Mouse (Mus musculus) cerebellum, adult 2 months (tissue): ENCODE measurements around the gene Arid5b.

ENCODE experiments used
- CTCF ChIP-seq: fragments of 200-500 bp; IDR thresholded peaks from 2 replicates; pipeline ENCODE4 v1.5.1; 2011; ENCODE audit warnings: low read depth, mild to moderate bottlenecking, control low read depth, low read length, moderate library complexity, borderline replicate concordance; ENCODE audit not compliant: insufficient read depth
- POLR2A ChIP-seq: fragments of 200-500 bp; IDR thresholded peaks from 2 replicates; pipeline ENCODE4 v1.6.1; 2011; ENCODE audit warnings: low read length, control low read depth, borderline replicate concordance; ENCODE audit not compliant: insufficient read depth

GRCm38 (mm10) chr10:68222012-68222411, 56.5 kb downstream of the Arid5b start:
- no peak for TF ChIP-seq CTCF
- no peak for TF ChIP-seq POLR2A
